Mouse (Mus musculus) heart, adult 9 months (tissue): ENCODE data around the gene Marcksl1.
"Not testable (repeated sequence)": the region's sequence is repeated elsewhere in the genome, so short reads cannot be mapped to it uniquely, and the experiment has no call there.

Source experiments
- DNase-seq, 2 experiments: peaks; one replicate each; pipeline ENCODE4 v3.0.0; 2022; ENCODE audit warnings: low spot score in 2 of 2

Gene Marcksl1

GRCm38 (mm10) chr4:129509650-129510049 is 3.7 kb upstream of the Marcksl1 start:
- DNase-seq, result no peak

- no peak for DNase-seq
Observed at GRCm38 (mm10) chr4:129510723-129511412, 2.5 kb upstream of the Marcksl1 start.

- DNase-seq, result no peak
Observed at GRCm38 (mm10) chr4:129511413-129512096, 1.8 kb upstream of the Marcksl1 start.

DNA sequence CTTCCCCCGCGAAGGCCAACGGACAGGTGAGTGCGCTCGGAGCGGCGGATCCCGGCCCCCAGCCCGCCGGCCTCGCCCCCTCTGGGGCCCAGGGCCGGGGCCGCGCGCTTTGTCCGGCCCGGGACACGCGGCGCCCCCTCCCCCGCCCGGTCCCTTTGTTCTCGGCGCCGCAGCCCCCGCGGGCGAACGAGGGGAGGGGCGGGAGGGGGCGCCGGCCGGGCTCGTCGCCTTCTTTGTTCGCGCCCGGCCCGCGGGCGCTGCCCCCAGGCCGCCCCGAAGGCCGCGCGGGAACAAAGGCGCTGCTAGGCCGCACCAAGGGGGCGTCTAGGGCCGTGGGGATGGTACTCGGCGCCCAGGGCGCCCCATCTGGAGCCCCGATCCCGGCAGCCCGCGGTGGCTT is 510 bp downstream of the Marcksl1 start:
- DNase-seq, result no peak

DNA sequence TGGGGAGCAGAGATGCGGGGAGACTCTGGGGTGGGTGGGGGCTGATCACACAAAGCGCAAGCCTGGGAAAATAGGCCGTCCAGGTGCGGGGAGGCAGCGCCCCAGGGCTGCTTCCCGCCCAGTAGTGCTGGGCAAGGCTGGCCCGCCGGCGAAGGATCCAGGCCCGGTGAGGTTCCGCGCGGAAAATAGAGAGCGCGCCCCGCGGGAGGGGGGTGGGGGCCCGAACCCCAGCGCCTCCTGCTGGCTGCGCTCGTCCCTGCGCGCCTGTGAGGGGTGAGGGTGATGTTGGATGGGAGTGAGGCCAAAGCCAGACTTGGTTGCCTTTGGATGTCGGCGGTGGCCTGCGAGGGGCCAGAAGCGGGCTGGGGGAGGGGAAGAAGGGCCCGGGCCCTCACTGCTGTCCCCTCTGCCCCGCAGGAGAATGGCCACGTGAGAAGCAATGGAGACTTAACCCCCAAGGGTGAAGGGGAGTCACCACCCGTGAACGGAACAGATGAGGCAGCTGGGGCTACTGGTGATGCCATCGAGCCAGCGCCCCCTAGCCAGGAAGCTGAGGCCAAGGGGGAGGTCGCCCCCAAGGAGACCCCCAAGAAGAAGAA is 1.0 kb downstream of the Marcksl1 start:
- no peak for DNase-seq

DNA sequence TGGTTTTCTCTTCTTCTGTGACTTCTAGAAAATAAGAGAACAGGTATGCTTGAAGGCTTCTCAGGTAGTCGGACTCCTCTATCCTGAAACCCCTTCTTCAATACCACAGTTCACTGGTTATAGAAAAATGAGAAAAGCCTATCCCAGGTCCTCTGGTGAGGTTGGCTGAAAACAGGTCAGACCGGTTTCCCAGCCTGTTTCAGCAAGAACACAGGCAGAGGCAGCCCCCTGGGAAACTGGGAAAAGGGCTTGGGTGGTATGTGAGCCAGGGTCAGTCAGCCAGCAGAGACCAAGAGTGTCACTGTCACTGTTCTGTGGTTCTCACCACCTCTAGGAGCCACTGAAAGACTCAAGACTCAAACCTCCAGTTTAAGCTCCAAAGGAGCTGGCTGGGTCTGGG is 3.5 kb downstream of the Marcksl1 start:
- no peak for DNase-seq

DNA sequence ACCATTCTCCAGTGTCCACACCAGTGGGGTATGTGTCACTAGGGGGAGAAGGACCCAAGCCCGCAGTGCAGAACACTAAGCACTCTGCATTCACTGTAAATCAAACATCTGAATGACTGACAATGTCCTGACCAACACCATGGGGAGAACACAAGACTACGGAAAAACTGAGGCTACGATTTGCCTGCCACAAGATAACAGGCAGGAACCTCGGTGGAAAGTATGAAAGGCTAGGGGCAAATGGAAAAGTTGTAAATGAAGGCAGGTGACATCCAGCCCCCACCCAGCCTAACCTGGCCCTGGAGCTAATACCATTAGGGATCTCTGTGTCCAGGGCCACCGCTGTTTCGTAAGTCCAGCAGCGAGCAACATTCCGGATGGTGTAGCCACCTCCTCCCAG is 5.1 kb downstream of the Marcksl1 start:
- DNase-seq, result no peak

- no peak for DNase-seq
Observed at GRCm38 (mm10) chr4:129525338-129525737, 12.0 kb downstream of the Marcksl1 start.

GRCm38 (mm10) chr4:129525889-129526288 is 12.5 kb downstream of the Marcksl1 start:
- DNase-seq, result no peak

GRCm38 (mm10) chr4:129528901-129529300 is 15.5 kb downstream of the Marcksl1 start:
- not testable (repeated sequence) for DNase-seq

DNA sequence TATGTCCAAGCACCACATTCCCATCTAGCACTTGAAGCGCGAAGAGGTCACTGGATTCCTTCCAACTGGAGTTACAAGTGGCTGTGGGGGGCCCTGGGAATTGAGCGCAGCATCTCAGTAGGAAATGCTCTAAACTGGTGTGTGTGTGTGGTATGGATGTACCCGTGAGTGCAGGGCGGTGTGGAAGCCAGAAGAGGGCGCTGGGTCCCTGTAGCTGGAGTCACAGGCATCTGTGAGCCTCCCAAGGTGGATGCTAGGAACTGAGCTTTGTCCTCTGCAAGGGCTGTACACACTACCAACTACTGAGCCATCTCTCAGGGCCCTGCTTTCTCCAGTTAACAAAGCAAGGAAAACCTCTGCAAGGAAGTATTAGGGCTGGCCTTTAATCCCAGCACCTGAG is 26.6 kb downstream of the Marcksl1 start:
- no peak for DNase-seq

DNA sequence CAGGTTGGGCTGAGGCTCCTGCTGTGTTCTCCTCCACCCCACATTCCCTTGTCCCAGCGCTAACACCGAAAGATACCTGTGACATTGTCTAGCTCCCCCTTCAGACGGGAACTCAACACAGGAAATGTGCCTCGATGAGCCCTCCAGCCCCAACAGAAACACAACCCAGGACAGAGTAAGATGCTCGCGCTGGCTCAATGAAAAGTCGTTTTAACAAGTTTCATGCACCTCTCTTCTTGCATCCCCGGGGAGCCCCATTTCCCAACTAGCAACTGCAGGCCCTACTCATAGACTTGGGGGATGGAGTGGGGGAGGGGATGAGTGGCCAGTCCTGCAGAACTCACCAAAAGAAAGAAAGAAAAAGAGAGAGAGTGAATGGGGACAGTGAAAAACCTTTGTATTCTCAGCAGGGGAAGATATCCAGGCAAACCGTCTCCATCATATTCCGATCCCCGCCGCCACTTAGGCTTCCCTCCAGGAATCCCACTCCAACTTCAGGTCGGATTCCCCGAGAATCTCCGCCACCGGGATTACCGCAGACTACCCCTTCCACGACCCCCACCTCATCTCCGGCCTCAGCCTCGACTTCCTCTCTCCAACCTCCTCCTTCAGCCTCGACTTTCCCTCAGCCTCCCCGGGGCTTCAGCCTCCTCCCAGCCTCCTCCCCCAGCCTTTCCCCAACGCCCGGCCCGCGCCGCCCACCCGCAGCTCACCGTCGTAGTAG is 28.6 kb downstream of the Marcksl1 start:
- DNase-seq, result peak in 1 of 2 experiments; percentile 17

GRCm38 (mm10) chr4:129542592-129543141 is 29.3 kb downstream of the Marcksl1 start, which contains the start of gene Hdac1:
Gene Hdac1 (minus strand): TSS chr4:129542713.
- DNase-seq, result peak; percentile 97 to 98

GRCm38 (mm10) chr4:129544106-129544505 is 30.7 kb downstream of the Marcksl1 start:
- DNase-seq, result no peak

DNA sequence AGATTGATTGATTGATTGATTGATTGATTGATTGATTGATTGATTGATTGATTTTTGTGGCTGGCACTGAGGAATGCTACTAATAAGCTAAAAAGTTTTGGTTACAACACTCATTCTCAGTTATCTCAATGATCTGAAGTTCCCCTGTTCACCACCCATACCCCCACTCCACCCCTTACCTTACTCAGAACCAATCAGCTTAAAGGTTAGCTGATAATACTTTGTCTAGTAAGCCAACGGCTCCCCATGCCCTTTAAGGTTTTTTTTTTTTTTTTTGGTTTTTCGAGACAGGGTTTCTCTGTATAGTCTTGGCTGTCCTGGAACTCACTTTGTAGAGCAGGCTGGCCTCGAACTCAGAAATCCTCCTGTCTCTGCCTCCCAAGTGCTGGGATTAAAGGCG is 34.2 kb downstream of the Marcksl1 start:
- not testable (repeated sequence) for DNase-seq

- DNase-seq, result no peak
Observed at GRCm38 (mm10) chr4:129549306-129549705, 35.9 kb downstream of the Marcksl1 start.

DNA sequence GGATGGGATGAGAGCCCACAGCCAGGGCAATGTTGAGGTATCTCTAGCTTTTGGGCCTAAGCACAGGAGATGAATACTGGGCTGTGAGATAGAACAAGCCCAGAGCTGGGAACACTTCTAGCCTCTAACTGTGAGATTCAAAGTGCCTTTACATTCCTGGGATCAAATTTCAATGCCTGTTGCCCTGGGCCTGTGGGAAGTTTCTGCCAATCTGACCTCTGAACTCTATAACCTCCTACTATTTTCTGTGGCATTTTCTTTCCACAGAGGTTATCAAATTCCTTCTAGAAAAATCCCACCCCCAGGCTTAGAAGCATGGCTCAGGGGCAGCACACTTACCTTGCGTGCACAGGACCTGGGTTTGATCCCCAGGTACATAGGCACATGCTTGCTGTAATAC is 36.9 kb downstream of the Marcksl1 start:
- DNase-seq, result no peak

GRCm38 (mm10) chr4:129554512-129554911 is 41.1 kb downstream of the Marcksl1 start:
- not testable (repeated sequence) for DNase-seq

DNA sequence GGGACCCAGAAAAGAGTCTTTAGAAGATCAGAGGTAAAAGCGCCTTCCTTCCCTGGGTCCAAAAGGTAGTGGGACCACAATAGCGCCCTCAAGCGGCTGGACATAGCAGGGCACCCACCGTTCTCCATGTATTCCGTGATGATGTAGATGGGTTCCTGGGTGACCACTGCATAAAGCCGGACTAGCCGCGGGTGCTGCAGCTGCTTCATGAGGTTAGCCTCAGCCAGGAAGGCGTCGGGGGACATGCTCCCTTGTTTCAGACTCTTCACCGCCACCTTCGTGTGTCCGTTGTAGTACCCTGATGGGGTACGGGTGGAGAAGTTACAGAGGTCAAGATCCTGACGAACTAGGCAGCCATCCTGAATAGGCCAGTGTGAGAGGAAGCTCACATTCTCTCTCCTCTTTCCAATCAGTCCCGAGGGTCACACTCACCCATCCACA is 42.1 kb downstream of the Marcksl1 start:
- DNase-seq, result peak in 1 of 2 experiments; percentile 33

DNA sequence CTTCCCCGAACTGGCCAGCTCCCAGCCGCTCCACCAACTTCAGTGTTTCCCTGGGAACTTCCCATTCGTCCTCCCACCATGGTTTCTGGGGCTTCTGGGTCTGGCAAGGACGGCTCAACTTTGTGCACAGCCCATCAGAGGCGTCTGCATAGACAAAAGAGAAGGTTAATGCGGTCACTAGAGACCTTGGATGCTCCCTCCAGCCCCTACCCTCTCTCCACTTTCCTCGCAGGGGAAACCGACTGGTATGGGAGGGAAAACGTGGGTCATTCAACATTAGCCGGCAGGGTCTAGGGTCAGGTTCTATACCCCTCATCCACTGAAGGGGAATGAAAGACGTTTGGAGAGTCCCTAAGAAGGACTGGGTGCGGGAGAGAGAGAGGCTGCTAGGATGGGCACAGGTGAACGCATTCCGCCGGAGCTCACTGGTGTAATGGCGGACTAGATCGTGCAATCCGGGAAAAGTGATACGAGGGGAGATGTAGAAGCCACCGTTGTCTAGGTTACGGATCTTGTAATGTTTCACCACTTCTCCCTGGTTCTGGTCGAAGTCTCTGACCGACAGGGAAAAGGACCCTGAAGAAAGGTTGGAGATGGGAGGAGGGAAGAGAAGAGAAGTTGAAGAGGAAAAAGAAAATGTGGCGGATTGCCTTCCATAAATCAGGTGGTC is 42.6 kb downstream of the Marcksl1 start:
- DNase-seq, result peak in 1 of 2 experiments; percentile 15

- peak; percentile 77 to 84 for DNase-seq
Observed at GRCm38 (mm10) chr4:129556532-129557223, 43.3 kb downstream of the Marcksl1 start.
